Mouse (Mus musculus): ENCODE measurements around the gene Hsh2d. TPM values are rescaled to one million over a fixed set of nuclear protein-coding genes. Genes with fewer than 3 reads are reported as not detected.

Hsh2d gene
- total RNA-seq, 2 experiments from 2014 or later: 0.51 TPM; not detected in 1

Other genes with a start within 250 kb of the Hsh2d start
- 1 to 10 TPM; 5.7 to 8.2 TPM for gene Zfp961, start 238.6 kb upstream of the Hsh2d start, total RNA-seq (2021)
- gene Cyp4f18, start 180.0 kb upstream of the Hsh2d start, total RNA-seq (2021): 1 to 10 TPM in 1 of 2 experiments, under 1 TPM in 1; 0.69 to 2.7 TPM
- not detected for gene Olfr372, start 148.4 kb upstream of the Hsh2d start, total RNA-seq (2021)
- not detected for gene Olfr373, start 106.5 kb upstream of the Hsh2d start, total RNA-seq (2021)
- gene Olfr374, start 82.6 kb upstream of the Hsh2d start, total RNA-seq (2021): not detected
- 100 to 1,000 TPM in 1 of 2 experiments, 10 to 100 TPM in 1; 89.1 to 107 TPM for gene Tpm4, start 54.7 kb upstream of the Hsh2d start, total RNA-seq (2021)
- gene Rab8a, start 28.4 kb upstream of the Hsh2d start, total RNA-seq (2021): 10 to 100 TPM; 20.0 to 25.1 TPM
- gene Cib3, start 23.2 kb downstream of the Hsh2d start, total RNA-seq (2021): 1 to 10 TPM in 1 of 2 experiments, under 1 TPM in 1; 0.62 to 1.7 TPM
- not detected for gene Gm11034, start 24.0 kb downstream of the Hsh2d start, total RNA-seq (2021)
- 10 to 100 TPM; 20.2 to 23.1 TPM for gene Fam32a, start 30.1 kb downstream of the Hsh2d start, total RNA-seq (2021)
- gene Ap1m1, start 50.4 kb downstream of the Hsh2d start, total RNA-seq (2021): 10 to 100 TPM; 46.0 to 51.8 TPM
- gene Gm10282, start 115.6 kb downstream of the Hsh2d start, total RNA-seq (2021): 1 to 10 TPM; 5.9 to 9.5 TPM
- 10 to 100 TPM; 74.3 to 76.9 TPM for gene Klf2, start 129.4 kb downstream of the Hsh2d start, total RNA-seq (2021)
- gene Eps15l1, start 231.8 kb downstream of the Hsh2d start, total RNA-seq (2021): 10 to 100 TPM; 35.5 to 41.0 TPM